Comparison of ENCODE assay signal across 8 mouse cellular contexts in the genomic region with DNA sequence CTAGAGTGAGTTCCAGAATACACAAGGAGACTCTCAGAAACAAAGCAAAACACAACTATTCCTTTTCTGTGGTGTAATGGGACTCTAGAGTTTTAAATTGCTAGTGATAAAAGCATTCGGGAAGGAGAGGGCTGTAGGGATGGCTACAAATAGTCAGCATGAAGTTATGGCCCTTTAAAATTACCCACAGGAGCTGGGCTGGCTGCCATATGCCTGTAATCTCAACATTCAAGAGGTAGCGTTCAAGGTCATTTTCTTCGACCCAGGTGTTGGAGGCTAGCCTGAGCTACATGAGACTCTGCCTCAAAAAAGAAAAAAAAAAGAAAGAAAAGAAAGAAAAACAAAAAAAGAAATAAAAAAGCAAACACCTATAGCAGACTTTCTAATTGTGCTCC. TPM values are rescaled to one million over a fixed set of nuclear protein-coding genes. Genes with fewer than 3 reads are reported as not detected.
DNase-seq lines count a peak whose midpoint lies in the region; ATAC-seq and TF ChIP-seq lines count a peak whose summit lies in the region.

No protein-coding gene starts in this region.

- no peak for DNase-seq in lung, adult 2 months
- DNase-seq in kidney, postnatal 36 days = peak; percentile 10 to 48
- no peak for DNase-seq in layer of hippocampus, postnatal 36 days
- no peak for DNase-seq in embryo, embryonic 10 days (ENCODE audit: low spot score)
- no peak for DNase-seq in testis, postnatal 14 days (ENCODE audit: low spot score)

- 14% methylated on average over 3 of the region's 3 CpGs for WGBS in lung, embryonic 15.5 days
- WGBS in lung, adult 2 months = 26% methylated on average over 3 of the region's 3 CpGs
- WGBS in heart, embryonic 13.5 days = 3% methylated on average over 3 of the region's 3 CpGs
- 16% methylated on average over 3 of the region's 3 CpGs for WGBS in stomach, embryonic 15.5 days

- H3K9me3 ChIP-seq in lung, embryonic 15.5 days = 0 out of 2 replicates have a peak, but pooled peaks cover under 1% of the 10 kb centered on the region
- H3K9me3 ChIP-seq in heart, embryonic 13.5 days = no peaks in the 10 kb centered on the region; the same call in 1 of the 2 replicates
- no peaks in the 10 kb centered on the region for H3K9me3 ChIP-seq in stomach, embryonic 15.5 days

- ATAC-seq in lung, embryonic 15.5 days (ENCODE audit: borderline replicate concordance, extremely low read depth, low FRiP score, low TSS enrichment) = no peak
- no peak for ATAC-seq in heart, embryonic 13.5 days (ENCODE audit: extremely low read depth, insufficient number of reproducible peaks, low FRiP score, low TSS enrichment)
- no peak for ATAC-seq in stomach, embryonic 15.5 days (ENCODE audit: insufficient read depth, low FRiP score, low read depth)

- no peak for TF ChIP-seq CTCF in lung, adult 2 months (IDR thresholded peaks at IDR 0.05; ENCODE audit: insufficient read depth, low read length)

- no peak overlapping the region for H3K9ac ChIP-seq in lung, embryonic 15.5 days
- peak overlapping the region; percentile 95 for H3K9ac ChIP-seq in heart, embryonic 13.5 days
- H3K9ac ChIP-seq in stomach, embryonic 15.5 days = no peak overlapping the region

- H3K4me3 ChIP-seq in lung, embryonic 15.5 days = peak overlapping the region; percentile 79
- H3K4me3 ChIP-seq in lung, adult 2 months (replicated peaks; ENCODE audit: extremely low read depth, low read depth, low read length) = no peak overlapping the region
- peak overlapping the region; percentile 76 for H3K4me3 ChIP-seq in heart, embryonic 13.5 days
- H3K4me3 ChIP-seq in stomach, embryonic 15.5 days (replicated peaks) = peak overlapping the region; percentile 66

- TF ChIP-seq POLR2A in lung, adult 2 months (IDR thresholded peaks at IDR 0.05; ENCODE audit: borderline replicate concordance, extremely low read depth, low read depth, low read length) = no peak

- H3K27ac ChIP-seq in lung, embryonic 15.5 days = no peak overlapping the region; the same call in 1 of the 2 replicates
- peak overlapping the region; percentile 99 for H3K27ac ChIP-seq in heart, embryonic 13.5 days (replicated peaks)
- H3K27ac ChIP-seq in stomach, embryonic 15.5 days = peak overlapping the region; percentile 98

- peak overlapping the region; percentile 90 for H3K4me2 ChIP-seq in lung, embryonic 15.5 days
- peak overlapping the region; percentile 88 for H3K4me2 ChIP-seq in heart, embryonic 13.5 days
- peak overlapping the region; percentile 88 for H3K4me2 ChIP-seq in stomach, embryonic 15.5 days

- H3K27me3 ChIP-seq in lung, embryonic 15.5 days = peaks cover 22% of the 10 kb centered on the region
- H3K27me3 ChIP-seq in heart, embryonic 13.5 days (replicated peaks) = peaks cover 34% of the 10 kb centered on the region
- no peaks in the 10 kb centered on the region; the same call in 1 of the 2 replicates for H3K27me3 ChIP-seq in stomach, embryonic 15.5 days (replicated peaks)

- no peaks in the 10 kb centered on the region for H3K36me3 ChIP-seq in lung, embryonic 15.5 days
- peaks cover 3% of the 10 kb centered on the region for H3K36me3 ChIP-seq in heart, embryonic 13.5 days
- no peaks in the 10 kb centered on the region for H3K36me3 ChIP-seq in stomach, embryonic 15.5 days

- H3K4me1 ChIP-seq in lung, embryonic 15.5 days = peaks cover 33% of the 10 kb centered on the region
- H3K4me1 ChIP-seq in lung, adult 2 months (ENCODE audit: control insufficient read depth, insufficient read depth, low read length) = peaks cover 5% of the 10 kb centered on the region
- peaks cover 37% of the 10 kb centered on the region for H3K4me1 ChIP-seq in heart, embryonic 13.5 days
- H3K4me1 ChIP-seq in stomach, embryonic 15.5 days = peaks cover 19% of the 10 kb centered on the region

RNA-seq across cellular contexts. Expression of a gene that starts 0.7 kb away (rescaled TPM):
- polyA plus RNA-seq in lung, embryonic 15.5 days (2015; fragmentation: Nextera tagmentation; extraction: Ambion mirVana) = 42.7 and 47.2 TPM in 2 replicates
- 7.1 and 12.1 TPM in 2 replicates for polyA plus RNA-seq in lung, adult 2 months (2012; rRNA removed)
- polyA plus RNA-seq in heart, embryonic 13.5 days (2015; fragmentation: Nextera tagmentation; extraction: Ambion mirVana) = 32.9 and 36.7 TPM in 2 replicates
- polyA plus RNA-seq in stomach, embryonic 15.5 days (2015; fragmentation: Nextera tagmentation; extraction: Ambion mirVana) = 38.1 TPM in 2 replicates
- total RNA-seq in layer of hippocampus, postnatal 36 days (2021) = 10 to 100 TPM; 36.2 to 42.1 TPM

RNA-seq across cellular contexts. Expression of a gene that starts 6.2 kb away (rescaled TPM):
- 0.19 and 0.47 TPM in 2 replicates for polyA plus RNA-seq in lung, embryonic 15.5 days (2015; fragmentation: Nextera tagmentation; extraction: Ambion mirVana)
- polyA plus RNA-seq in lung, adult 2 months (2012; rRNA removed) = not detected in 2 replicates
- polyA plus RNA-seq in heart, embryonic 13.5 days (2015; fragmentation: Nextera tagmentation; extraction: Ambion mirVana) = 0.17 and 0.18 TPM in 2 replicates
- 0.19 and 0.40 TPM in 2 replicates for polyA plus RNA-seq in stomach, embryonic 15.5 days (2015; fragmentation: Nextera tagmentation; extraction: Ambion mirVana)
- not detected for total RNA-seq in layer of hippocampus, postnatal 36 days (2021)

RNA-seq across cellular contexts. Expression of a gene that starts 24.2 kb away (rescaled TPM):
- polyA plus RNA-seq in lung, embryonic 15.5 days (2015; fragmentation: Nextera tagmentation; extraction: Ambion mirVana) = 2.8 and 3.5 TPM in 2 replicates
- 12.3 and 18.6 TPM in 2 replicates for polyA plus RNA-seq in lung, adult 2 months (2012; rRNA removed)
- 0.60 and 0.80 TPM in 2 replicates for polyA plus RNA-seq in heart, embryonic 13.5 days (2015; fragmentation: Nextera tagmentation; extraction: Ambion mirVana)
- 4.7 and 6.3 TPM in 2 replicates for polyA plus RNA-seq in stomach, embryonic 15.5 days (2015; fragmentation: Nextera tagmentation; extraction: Ambion mirVana)
- total RNA-seq in layer of hippocampus, postnatal 36 days (2021) = 100 to 1,000 TPM; 137 to 142 TPM

RNA-seq across cellular contexts. Expression of a gene that starts 24.4 kb away (rescaled TPM):
- 7.8 and 7.9 TPM in 2 replicates for polyA plus RNA-seq in lung, embryonic 15.5 days (2015; fragmentation: Nextera tagmentation; extraction: Ambion mirVana)
- 14.7 and 16.5 TPM in 2 replicates for polyA plus RNA-seq in lung, adult 2 months (2012; rRNA removed)
- polyA plus RNA-seq in heart, embryonic 13.5 days (2015; fragmentation: Nextera tagmentation; extraction: Ambion mirVana) = 4.6 and 5.6 TPM in 2 replicates
- polyA plus RNA-seq in stomach, embryonic 15.5 days (2015; fragmentation: Nextera tagmentation; extraction: Ambion mirVana) = 7.6 and 8.2 TPM in 2 replicates
- total RNA-seq in layer of hippocampus, postnatal 36 days (2021) = 10 to 100 TPM; 67.7 to 69.6 TPM

RNA-seq across cellular contexts. Expression of a gene that starts 39.9 kb away (rescaled TPM):
- 0.39 and 0.54 TPM in 2 replicates for polyA plus RNA-seq in lung, embryonic 15.5 days (2015; fragmentation: Nextera tagmentation; extraction: Ambion mirVana)
- 0.15 and 24.2 TPM in 2 replicates for polyA plus RNA-seq in lung, adult 2 months (2012; rRNA removed)
- polyA plus RNA-seq in heart, embryonic 13.5 days (2015; fragmentation: Nextera tagmentation; extraction: Ambion mirVana) = not detected in 2 replicates
- 1.9 and 6.8 TPM in 2 replicates for polyA plus RNA-seq in stomach, embryonic 15.5 days (2015; fragmentation: Nextera tagmentation; extraction: Ambion mirVana)
- not detected for total RNA-seq in layer of hippocampus, postnatal 36 days (2021)

Comparison
In these comparisons a context has a peak if more than half of its experiments do, and no peak if none do; other contexts are left out.
1. DNase-seq: peak in kidney, postnatal 36 days (2 of 2); none in lung, adult 2 months (single experiment), layer of hippocampus, postnatal 36 days (0 of 2), embryo, embryonic 10 days (single experiment) and testis, postnatal 14 days (single experiment).
2. Peak in every context shown above with its lines, with median percentiles within 50 percentile points of each other: H3K4me2 ChIP-seq.